Mouse (Mus musculus): ENCODE results near the gene Nudt7.

GRCm38 (mm10) chr8:114131421-114131820 lies 1.9 kb upstream of the Nudt7 start:
- TF ChIP-seq POLR2A (IDR thresholded peaks at IDR 0.05; ENCODE audit: borderline replicate concordance, low read depth, low read length) (no peak), CTCF (IDR thresholded peaks at IDR 0.05; ENCODE audit: low read depth, low read length) (no peak)

Data from bone marrow macrophage, adult 2 months (primary cell).